Mouse (Mus musculus): ENCODE measurements around the gene Spag17.
A peak's percentile ranks its signal among the peaks of the same experiment; 100 is the strongest.

Spag17 gene

DNA sequence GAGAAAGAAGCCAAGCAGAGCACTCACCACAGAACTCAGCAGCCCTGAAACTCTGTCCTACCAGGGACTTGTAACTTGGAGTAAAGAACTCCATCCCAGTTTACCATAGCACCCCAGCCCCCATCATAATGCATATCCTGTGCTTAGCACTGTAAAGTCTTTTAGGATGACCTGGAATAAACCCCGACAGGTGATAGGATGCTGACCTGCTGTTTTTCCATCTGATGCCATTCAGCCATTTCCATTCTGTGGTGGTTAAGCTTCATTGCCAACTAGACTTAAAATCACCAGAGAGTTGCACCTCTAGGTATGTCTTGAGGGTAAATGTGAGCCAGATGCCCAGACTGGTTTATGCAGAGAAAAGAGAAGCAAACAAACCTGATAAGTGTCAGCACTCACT lies 189.2 kb downstream of the Spag17 start:
- H3K9me3 ChIP-seq (ENCODE audit: low read length), result no peaks in the 10 kb centered on the region
- H3K4me3 ChIP-seq (replicated peaks; ENCODE audit: low read length), result no peak overlapping the region
- no peaks in the 10 kb centered on the region for H3K36me3 ChIP-seq (ENCODE audit: insufficient read depth, low read length)
- no peaks in the 10 kb centered on the region for H3K4me1 ChIP-seq (replicated peaks; ENCODE audit: low read depth, low read length)
- TF ChIP-seq NANOG (IDR thresholded peaks at IDR 0.05; ENCODE audit: borderline replicate concordance, low read length) (no peak), POU5F1 (IDR thresholded peaks at IDR 0.05; ENCODE audit: borderline replicate concordance, low read length) (no peak), CTCF (conservative IDR thresholded peaks at IDR 0.05; ENCODE audit: low read length) (no peak)
- no peaks in the 10 kb centered on the region for H3K27me3 ChIP-seq (ENCODE audit: insufficient read depth, low read length)

DNA sequence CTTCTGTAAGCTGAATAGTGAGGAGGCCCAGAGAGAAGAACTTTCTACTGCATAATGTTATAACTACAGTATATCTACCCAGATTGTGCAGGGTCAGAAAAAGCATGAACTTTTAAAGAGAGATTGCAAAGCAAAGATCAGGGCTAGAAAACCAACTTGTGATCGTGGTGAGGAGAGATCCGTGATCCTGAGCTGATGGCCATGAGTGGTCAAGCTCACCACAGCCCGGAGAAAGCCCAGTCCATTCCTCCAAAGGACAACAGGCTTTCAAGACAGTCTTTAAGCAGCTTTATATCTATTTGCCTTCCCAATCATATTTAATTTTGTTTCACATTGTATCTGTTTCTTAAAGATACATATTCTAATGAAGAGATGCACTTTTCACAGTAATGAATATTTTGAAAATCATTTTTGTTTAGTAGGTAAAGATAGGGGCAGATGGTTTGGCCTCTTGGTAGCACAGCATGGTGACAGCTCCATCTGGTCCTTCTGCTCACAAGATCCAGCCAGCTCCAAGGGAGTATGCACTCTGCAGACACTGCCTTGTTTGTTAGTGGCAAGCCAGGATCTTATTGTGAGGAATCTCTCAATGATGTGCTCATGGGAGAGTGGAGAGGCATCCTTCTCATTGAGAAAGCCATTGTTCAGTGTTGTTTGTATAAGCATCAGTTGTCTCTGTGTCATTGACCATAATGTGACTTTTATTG lies 217.3 kb downstream of the Spag17 start:
- no peaks in the 10 kb centered on the region for H3K9me3 ChIP-seq (ENCODE audit: low read length)
- no peaks in the 10 kb centered on the region for H3K36me3 ChIP-seq (ENCODE audit: insufficient read depth, low read length)
- H3K4me3 ChIP-seq (replicated peaks; ENCODE audit: low read length), result no peak overlapping the region
- TF ChIP-seq NANOG (IDR thresholded peaks at IDR 0.05; ENCODE audit: borderline replicate concordance, low read length) (no peak), CTCF (conservative IDR thresholded peaks at IDR 0.05; ENCODE audit: low read length) (no peak), POU5F1 (IDR thresholded peaks at IDR 0.05; ENCODE audit: borderline replicate concordance, low read length) (no peak)
- H3K4me1 ChIP-seq (replicated peaks; ENCODE audit: low read depth, low read length), result no peaks in the 10 kb centered on the region
- H3K27me3 ChIP-seq (ENCODE audit: insufficient read depth, low read length), result no peaks in the 10 kb centered on the region

DNA sequence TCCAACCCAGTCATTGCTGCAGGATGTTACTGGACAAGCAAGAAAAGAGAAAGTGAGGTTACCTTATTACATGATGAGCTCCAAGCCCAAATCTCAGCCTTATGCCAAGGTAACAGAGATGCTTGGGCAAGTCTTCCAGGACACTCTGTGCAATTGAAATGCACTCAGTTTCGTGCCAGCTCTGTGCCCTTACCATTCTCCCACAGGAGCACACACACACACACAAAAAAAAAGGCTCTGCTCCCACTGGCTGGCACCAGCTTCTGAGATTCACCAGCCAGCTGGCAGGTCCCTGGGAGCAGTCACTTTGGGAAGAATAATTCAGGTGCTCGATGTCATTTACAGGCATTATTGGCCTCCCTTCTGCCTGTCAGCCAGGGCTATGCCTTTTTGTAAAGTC lies 221.5 kb downstream of the Spag17 start:
- Histone ChIP-seq H3K9me3 (ENCODE audit: low read length) (no peaks in the 10 kb centered on the region), H3K4me1 (replicated peaks; ENCODE audit: low read depth, low read length) (no peaks in the 10 kb centered on the region), H3K4me3 (replicated peaks; ENCODE audit: low read length) (no peak overlapping the region), H3K27me3 (ENCODE audit: insufficient read depth, low read length) (no peaks in the 10 kb centered on the region; the same call in 1 of the 2 replicates), H3K36me3 (ENCODE audit: insufficient read depth, low read length) (no peaks in the 10 kb centered on the region)
- TF ChIP-seq CTCF (conservative IDR thresholded peaks at IDR 0.05; ENCODE audit: low read length) (no peak), POU5F1 (IDR thresholded peaks at IDR 0.05; ENCODE audit: borderline replicate concordance, low read length) (no peak), NANOG (IDR thresholded peaks at IDR 0.05; ENCODE audit: borderline replicate concordance, low read length) (no peak)

DNA sequence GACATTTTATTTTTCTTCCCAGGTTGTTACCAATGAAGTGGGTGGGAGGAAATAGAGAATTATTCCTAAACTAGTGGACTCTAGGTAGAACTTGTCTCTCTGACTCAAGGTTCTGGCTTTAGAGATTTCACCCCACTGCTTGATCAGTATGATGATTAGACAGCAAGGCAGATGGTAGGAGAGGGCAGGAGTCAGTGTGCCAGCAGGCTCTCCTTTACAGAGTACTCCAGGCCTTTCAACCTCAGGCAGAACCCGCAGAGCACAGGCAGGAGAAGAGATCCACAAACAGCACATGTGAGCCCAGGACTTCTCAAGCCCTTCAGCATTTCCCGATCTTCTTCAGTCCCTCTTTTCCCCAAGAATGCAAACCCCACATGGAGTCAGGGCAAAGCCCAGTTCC lies 233.5 kb downstream of the Spag17 start:
- Histone ChIP-seq H3K9me3 (ENCODE audit: low read length) (no peaks in the 10 kb centered on the region), H3K27me3 (ENCODE audit: insufficient read depth, low read length) (no peaks in the 10 kb centered on the region), H3K36me3 (ENCODE audit: insufficient read depth, low read length) (no peaks in the 10 kb centered on the region), H3K4me3 (replicated peaks; ENCODE audit: low read length) (no peak overlapping the region), H3K4me1 (replicated peaks; ENCODE audit: low read depth, low read length) (no peaks in the 10 kb centered on the region)
- no peak for TF ChIP-seq NANOG (IDR thresholded peaks at IDR 0.05; ENCODE audit: borderline replicate concordance, low read length)
- TF ChIP-seq POU5F1 (IDR thresholded peaks at IDR 0.05; ENCODE audit: borderline replicate concordance, low read length), result no peak
- no peak for TF ChIP-seq CTCF (conservative IDR thresholded peaks at IDR 0.05; ENCODE audit: low read length)

GRCm38 (mm10) chr3:100121961-100122360 lies 236.8 kb downstream of the Spag17 start:
- H3K4me3 ChIP-seq (replicated peaks; ENCODE audit: low read length), result no peak overlapping the region
- H3K9me3 ChIP-seq (ENCODE audit: low read length), result no peaks in the 10 kb centered on the region
- H3K4me1 ChIP-seq (replicated peaks; ENCODE audit: low read depth, low read length), result no peaks in the 10 kb centered on the region
- no peaks in the 10 kb centered on the region for H3K36me3 ChIP-seq (ENCODE audit: insufficient read depth, low read length)
- TF ChIP-seq NANOG (IDR thresholded peaks at IDR 0.05; ENCODE audit: borderline replicate concordance, low read length) (no peak), CTCF (conservative IDR thresholded peaks at IDR 0.05; ENCODE audit: low read length) (no peak), POU5F1 (IDR thresholded peaks at IDR 0.05; ENCODE audit: borderline replicate concordance, low read length) (no peak)
- no peaks in the 10 kb centered on the region for H3K27me3 ChIP-seq (ENCODE audit: insufficient read depth, low read length)

DNA sequence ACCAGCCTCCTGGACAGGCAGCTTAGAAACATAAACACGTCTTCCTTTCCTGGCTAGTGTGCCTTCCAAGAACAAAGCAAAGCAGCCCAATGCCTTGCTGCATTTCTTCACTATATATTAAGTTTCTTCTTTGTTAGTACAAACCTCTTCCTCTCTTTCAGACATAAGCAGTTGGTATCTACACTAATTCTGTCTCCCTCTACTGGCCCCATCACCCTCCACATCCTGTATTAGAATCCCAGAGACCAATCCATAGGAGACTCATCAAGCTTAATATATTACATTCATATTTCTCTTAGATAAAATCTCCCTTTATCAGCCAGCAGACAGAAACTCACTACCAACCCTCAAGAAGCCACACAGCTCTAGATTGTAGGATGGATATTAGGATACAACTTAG lies 237.2 kb downstream of the Spag17 start:
- TF ChIP-seq POU5F1 (IDR thresholded peaks at IDR 0.05; ENCODE audit: borderline replicate concordance, low read length) (no peak), CTCF (conservative IDR thresholded peaks at IDR 0.05; ENCODE audit: low read length) (no peak), NANOG (IDR thresholded peaks at IDR 0.05; ENCODE audit: borderline replicate concordance, low read length) (no peak)
- H3K4me1 ChIP-seq (replicated peaks; ENCODE audit: low read depth, low read length), result no peaks in the 10 kb centered on the region
- no peaks in the 10 kb centered on the region for H3K9me3 ChIP-seq (ENCODE audit: low read length)
- H3K27me3 ChIP-seq (ENCODE audit: insufficient read depth, low read length), result no peaks in the 10 kb centered on the region
- no peak overlapping the region for H3K4me3 ChIP-seq (replicated peaks; ENCODE audit: low read length)
- no peaks in the 10 kb centered on the region for H3K36me3 ChIP-seq (ENCODE audit: insufficient read depth, low read length)

GRCm38 (mm10) chr3:100160682-100161445 lies 275.7 kb downstream of the Spag17 start:
- Histone ChIP-seq H3K27me3 (ENCODE audit: insufficient read depth, low read length) (no peaks in the 10 kb centered on the region), H3K36me3 (ENCODE audit: insufficient read depth, low read length) (peaks cover 51% of the 10 kb centered on the region), H3K4me3 (replicated peaks; ENCODE audit: low read length) (peak overlapping the region; percentile 96), H3K9me3 (ENCODE audit: low read length) (no peaks in the 10 kb centered on the region), H3K4me1 (replicated peaks; ENCODE audit: low read depth, low read length) (peaks cover 19% of the 10 kb centered on the region)
- TF ChIP-seq POU5F1 (IDR thresholded peaks at IDR 0.05; ENCODE audit: borderline replicate concordance, low read length) (no peak), CTCF (conservative IDR thresholded peaks at IDR 0.05; ENCODE audit: low read length) (no peak), NANOG (IDR thresholded peaks at IDR 0.05; ENCODE audit: borderline replicate concordance, low read length) (no peak)

GRCm38 (mm10) chr3:100161665-100162314 lies 276.6 kb downstream of the Spag17 start:
- Histone ChIP-seq H3K36me3 (ENCODE audit: insufficient read depth, low read length) (peaks cover 41% of the 10 kb centered on the region), H3K4me1 (replicated peaks; ENCODE audit: low read depth, low read length) (peaks cover 19% of the 10 kb centered on the region), H3K4me3 (replicated peaks; ENCODE audit: low read length) (peak overlapping the region; percentile 96), H3K27me3 (ENCODE audit: insufficient read depth, low read length) (no peaks in the 10 kb centered on the region), H3K9me3 (ENCODE audit: low read length) (no peaks in the 10 kb centered on the region)
- TF ChIP-seq POU5F1 (IDR thresholded peaks at IDR 0.05; ENCODE audit: borderline replicate concordance, low read length) (no peak), CTCF (conservative IDR thresholded peaks at IDR 0.05; ENCODE audit: low read length) (no peak), NANOG (IDR thresholded peaks at IDR 0.05; ENCODE audit: borderline replicate concordance, low read length) (no peak)
